Mouse (Mus musculus) liver, embryonic 14 days (tissue): ENCODE results near the gene Olfr578. TPM values are rescaled to one million over a fixed set of nuclear protein-coding genes. Genes with fewer than 3 reads are reported as not detected.

Experiments
- polyA plus RNA-seq: library from polyadenylated mRNA; depleted of rRNA; stranded (reverse); fragments of >200 nt; gene quantifications from 2 replicates; pipeline ENCODE4 v1.2.3, GENCODE M21; 2012; rRNA removed

The Olfr578 gene
- polyA plus RNA-seq = not detected in 2 replicates

GRCm38 (mm10) chr7:102989224-102989623 is at the start of gene Olfr578:
Olfr578 (minus strand) TSS chr7:102989324.

GRCm38 (mm10) chr7:103037724-103038123 is 48.6 kb upstream of the Olfr578 start, which contains the start of gene Olfr582:
Olfr582 (plus strand) TSS chr7:103038024.

GRCm38 (mm10) chr7:102975843-102976242 is 13.3 kb downstream of the Olfr578 start, which contains the start of gene Olfr577:
Olfr577 (minus strand) TSS chr7:102975943.

GRCm38 (mm10) chr7:102962360-102962759 is 26.8 kb downstream of the Olfr578 start, which contains the start of gene Olfr576:
Olfr576 (plus strand) TSS chr7:102962660.

GRCm38 (mm10) chr7:102958593-102958992 is 30.5 kb downstream of the Olfr578 start, which contains the start of gene Olfr575:
Olfr575 (minus strand) TSS chr7:102958775.

GRCm38 (mm10) chr7:102948167-102948566 is 41.0 kb downstream of the Olfr578 start, which contains the start of gene Olfr574:
Olfr574 (plus strand) TSS chr7:102948467.

GRCm38 (mm10) chr7:102942475-102942874 is 46.6 kb downstream of the Olfr578 start, which contains the start of gene Olfr573-ps1:
Olfr573-ps1 (minus strand) TSS chr7:102942575.

Other genes starting within 250 kb of the Olfr578 start
- not detected in 2 replicates for gene Olfr560, start 230.0 kb downstream of the Olfr578 start, polyA plus RNA-seq
- gene Olfr78, start 229.9 kb downstream of the Olfr578 start, polyA plus RNA-seq = 0.01 and 0.15 TPM in 2 replicates
- 0.05 TPM in 1 of 2 replicates, not detected in the other for gene Olfr561, start 218.1 kb downstream of the Olfr578 start, polyA plus RNA-seq
- not detected in 2 replicates for gene Olfr564, start 185.8 kb downstream of the Olfr578 start, polyA plus RNA-seq
- gene Olfr566, start 130.6 kb downstream of the Olfr578 start, polyA plus RNA-seq = not detected in 2 replicates
- not detected in 2 replicates for gene Olfr568, start 112.2 kb downstream of the Olfr578 start, polyA plus RNA-seq
- gene Olfr569, start 98.4 kb downstream of the Olfr578 start, polyA plus RNA-seq = not detected in 2 replicates
- not detected in 2 replicates for gene Olfr570, start 94.7 kb downstream of the Olfr578 start, polyA plus RNA-seq
- not detected in 2 replicates for gene Olfr571, start 71.8 kb downstream of the Olfr578 start, polyA plus RNA-seq
- not detected in 2 replicates for gene Olfr572, start 64.9 kb downstream of the Olfr578 start, polyA plus RNA-seq
- not detected in 2 replicates for gene Olfr573-ps1, start 46.7 kb downstream of the Olfr578 start, polyA plus RNA-seq
- gene Olfr574, start 40.9 kb downstream of the Olfr578 start, polyA plus RNA-seq = not detected in 2 replicates
- gene Olfr575, start 30.5 kb downstream of the Olfr578 start, polyA plus RNA-seq = 0.03 TPM in 1 of 2 replicates, not detected in the other
- gene Olfr576, start 26.7 kb downstream of the Olfr578 start, polyA plus RNA-seq = not detected in 2 replicates
- gene Olfr577, start 13.4 kb downstream of the Olfr578 start, polyA plus RNA-seq = not detected in 2 replicates
- gene Olfr582, start 48.7 kb upstream of the Olfr578 start, polyA plus RNA-seq = not detected in 2 replicates
- gene Olfr583, start 62.0 kb upstream of the Olfr578 start, polyA plus RNA-seq = not detected in 2 replicates
- gene Olfr584, start 92.6 kb upstream of the Olfr578 start, polyA plus RNA-seq = not detected in 2 replicates
- gene Olfr585, start 108.4 kb upstream of the Olfr578 start, polyA plus RNA-seq = not detected in 2 replicates
- gene Olfr586, start 136.3 kb upstream of the Olfr578 start, polyA plus RNA-seq = not detected in 2 replicates
- gene Olfr588-ps1, start 151.6 kb upstream of the Olfr578 start, polyA plus RNA-seq = not detected in 2 replicates
- gene Olfr589, start 167.0 kb upstream of the Olfr578 start, polyA plus RNA-seq = not detected in 2 replicates
- not detected in 2 replicates for gene Olfr591, start 189.0 kb upstream of the Olfr578 start, polyA plus RNA-seq
- gene Olfr592, start 195.5 kb upstream of the Olfr578 start, polyA plus RNA-seq = not detected in 2 replicates
- not detected in 2 replicates for gene Olfr593, start 222.5 kb upstream of the Olfr578 start, polyA plus RNA-seq
- gene Olfr594, start 227.7 kb upstream of the Olfr578 start, polyA plus RNA-seq = not detected in 2 replicates